Mouse (Mus musculus) frontal cortex, postnatal 10 days (tissue): Measurements from ENCODE around the gene Nme8.
A peak's percentile ranks its signal among the peaks of the same experiment; 100 is the strongest.

Experiments used
- DNase-seq, 2 experiments: peaks; one replicate each; pipeline ENCODE4 v3.0.0; 2022; ENCODE audit warnings: low spot score in 2 of 2, mixed read lengths in 1 of 2

Gene Nme8

DNA sequence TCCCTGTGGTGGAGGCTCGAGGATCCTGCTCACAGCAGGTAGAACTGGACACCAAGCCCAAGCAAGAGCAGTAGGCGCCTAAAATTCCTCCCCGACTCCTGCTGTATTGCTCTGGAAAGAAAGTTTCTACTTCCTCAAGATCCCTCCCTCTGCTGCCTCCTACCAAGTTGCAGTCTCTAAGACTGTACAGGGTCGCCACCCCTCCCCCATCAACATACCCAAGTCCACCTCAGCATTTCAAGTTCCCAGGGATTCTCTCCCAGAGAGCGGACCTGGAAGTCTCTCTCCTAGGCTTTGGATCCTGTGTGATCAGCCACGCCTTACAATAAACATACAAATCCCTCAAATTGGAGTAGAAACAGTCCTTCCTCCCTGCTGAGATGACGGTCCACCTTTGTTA lies at the start of gene Nme8:
Gene Nme8 (minus strand): TSS at position 5 of the 400 bp plus-strand sequence.
- DNase-seq = no peak

DNA sequence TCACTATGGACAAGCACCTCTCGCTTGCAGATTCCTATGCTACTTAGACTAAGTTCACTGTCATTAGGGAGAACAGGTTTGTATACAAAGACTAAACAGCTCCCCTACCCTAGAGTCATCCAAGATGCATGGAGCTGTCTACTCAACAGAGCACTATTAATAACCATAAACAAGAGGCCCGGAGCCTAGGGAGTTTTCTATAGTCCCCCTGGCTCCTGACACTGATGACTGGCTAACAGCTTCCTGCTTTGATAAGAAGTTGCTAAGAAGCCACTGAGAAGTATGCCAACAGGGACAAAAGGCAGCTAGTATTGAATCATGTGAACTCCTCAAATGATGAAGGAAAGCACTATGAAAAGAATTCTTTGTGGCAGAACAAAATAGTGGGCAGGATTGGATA lies 48.1 kb upstream of the Nme8 start:
- DNase-seq = no peak

DNA sequence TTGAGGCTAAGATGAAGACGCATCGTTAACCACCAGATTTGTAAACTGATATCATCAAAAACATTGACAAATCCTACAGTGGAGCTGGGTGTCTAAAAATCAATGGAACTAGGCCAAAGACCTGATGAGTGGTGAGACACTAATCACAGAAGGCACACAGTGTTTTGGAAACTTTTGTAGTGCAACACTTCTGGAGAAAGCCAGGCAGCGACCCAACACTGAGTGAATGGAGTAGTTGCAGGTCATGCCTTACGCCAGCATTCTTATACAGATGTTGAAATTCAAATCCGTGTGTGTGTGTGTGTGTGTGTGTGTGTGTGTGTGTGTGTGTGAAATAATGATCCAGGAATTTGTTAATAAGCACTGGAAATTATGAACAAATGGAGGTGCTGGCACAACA lies 46.9 kb upstream of the Nme8 start:
- no peak for DNase-seq

DNA sequence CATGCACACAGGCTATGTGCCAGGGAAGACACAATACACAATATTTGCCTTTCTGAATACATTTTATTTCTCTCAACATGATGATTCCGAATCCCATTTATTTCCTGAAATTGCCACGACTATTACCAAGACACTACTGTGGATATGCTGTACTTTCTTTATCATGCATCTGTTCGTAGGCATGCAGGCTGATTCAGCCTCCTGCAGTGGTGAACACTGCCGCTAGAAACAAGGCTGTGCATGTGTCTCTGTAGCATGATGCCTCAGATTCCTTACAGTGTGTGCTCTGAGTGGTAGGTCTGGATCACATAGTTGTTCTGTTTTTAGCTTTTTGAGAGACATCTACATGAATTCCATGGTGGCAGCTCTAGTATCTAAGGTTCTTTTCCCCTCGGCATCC lies 37.0 kb upstream of the Nme8 start:
- DNase-seq = no peak

- no peak for DNase-seq
These were observed 33.2 kb upstream of the Nme8 start for GRCm38 (mm10) chr13:19730826-19731225.

- DNase-seq = no peak
These were observed 21.4 kb upstream of the Nme8 start for GRCm38 (mm10) chr13:19718954-19719353.

- no peak for DNase-seq
These were observed 19.6 kb upstream of the Nme8 start for GRCm38 (mm10) chr13:19717201-19717600.

DNA sequence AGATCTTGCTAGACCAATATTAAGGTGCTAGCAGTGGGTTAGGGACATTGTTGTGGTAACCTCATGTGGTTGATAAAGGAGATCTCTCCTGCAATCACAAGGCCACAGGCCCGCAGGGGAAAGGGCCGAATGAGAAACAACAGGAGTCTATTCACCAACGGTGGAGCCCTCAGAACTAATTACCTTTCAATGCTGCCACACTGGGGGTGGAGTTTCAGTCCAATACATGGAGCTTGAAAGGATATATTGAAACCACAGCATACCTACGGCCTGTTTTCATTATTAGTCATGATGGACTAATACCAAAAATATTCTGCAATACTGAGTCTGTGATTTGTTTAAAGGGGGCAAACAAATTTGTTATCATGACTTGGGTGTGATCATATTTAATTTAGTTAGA lies 6.2 kb upstream of the Nme8 start:
- DNase-seq = no peak

GRCm38 (mm10) chr13:19701443-19702078 lies 4.0 kb upstream of the Nme8 start:
- peak; percentile 64 to 66 for DNase-seq

DNA sequence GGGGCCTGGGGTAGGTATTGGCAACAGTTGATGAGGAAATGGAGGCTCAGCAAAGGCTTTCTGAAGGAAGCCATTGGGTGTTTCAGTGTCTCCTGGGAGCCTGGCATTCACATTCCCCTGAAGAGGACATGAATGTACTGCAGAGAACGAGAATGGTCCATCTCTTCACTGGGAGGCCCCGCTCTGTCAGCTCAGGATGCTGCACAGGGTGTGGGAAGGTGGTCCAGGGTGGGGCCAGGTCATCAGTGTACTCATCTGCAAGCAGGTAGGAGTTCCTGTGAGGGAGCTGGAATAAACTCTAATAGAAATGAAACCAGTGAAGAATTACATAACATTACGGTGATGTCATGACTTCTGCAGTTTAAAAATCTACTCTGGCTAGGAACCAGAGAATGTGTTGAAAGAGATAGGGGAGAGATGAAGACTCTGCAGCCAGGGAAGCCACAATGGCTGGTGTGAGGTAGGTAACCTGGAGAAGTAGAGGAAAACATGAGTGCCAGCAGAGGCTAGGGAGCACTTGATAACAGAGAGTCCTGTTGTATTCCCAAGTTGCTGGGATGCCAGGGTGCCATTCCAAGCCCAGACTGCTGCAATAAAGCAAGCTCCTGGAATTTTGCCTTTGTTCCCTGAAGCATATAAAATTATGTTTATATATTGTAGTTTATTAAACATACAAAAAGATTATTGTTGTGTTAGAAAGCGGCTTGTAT lies 3.3 kb upstream of the Nme8 start:
- DNase-seq = no peak

DNA sequence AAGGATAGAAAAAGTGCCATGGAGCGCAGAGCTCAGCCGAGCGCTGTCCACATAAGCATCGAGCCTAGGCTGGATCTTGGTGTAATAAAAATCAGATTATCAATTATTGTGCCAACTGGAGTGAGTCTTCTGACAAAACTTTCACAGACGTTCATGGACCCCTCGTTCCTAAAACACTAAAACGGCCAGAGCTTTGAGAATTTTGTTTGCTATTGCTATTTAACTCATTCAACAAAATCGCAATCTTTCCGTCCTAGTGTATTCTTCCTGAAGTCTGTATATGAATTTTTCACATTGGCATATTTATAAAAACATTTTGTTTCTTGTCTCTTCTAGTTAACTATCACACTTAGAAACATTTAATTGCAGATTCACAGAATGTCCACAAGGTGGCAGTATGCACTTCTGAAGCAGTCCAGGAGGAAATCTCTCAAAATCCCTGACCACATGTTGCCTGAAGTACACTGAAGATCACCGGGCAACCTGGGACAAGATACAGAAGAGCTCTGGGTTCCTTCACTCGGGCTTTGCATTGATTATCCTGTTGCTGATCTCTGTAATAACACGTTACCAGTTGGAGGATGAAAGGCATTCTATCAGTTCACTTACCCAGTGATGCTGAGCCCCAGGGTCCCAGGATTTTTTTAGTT lies 1.1 kb upstream of the Nme8 start:
- DNase-seq = no peak

DNA sequence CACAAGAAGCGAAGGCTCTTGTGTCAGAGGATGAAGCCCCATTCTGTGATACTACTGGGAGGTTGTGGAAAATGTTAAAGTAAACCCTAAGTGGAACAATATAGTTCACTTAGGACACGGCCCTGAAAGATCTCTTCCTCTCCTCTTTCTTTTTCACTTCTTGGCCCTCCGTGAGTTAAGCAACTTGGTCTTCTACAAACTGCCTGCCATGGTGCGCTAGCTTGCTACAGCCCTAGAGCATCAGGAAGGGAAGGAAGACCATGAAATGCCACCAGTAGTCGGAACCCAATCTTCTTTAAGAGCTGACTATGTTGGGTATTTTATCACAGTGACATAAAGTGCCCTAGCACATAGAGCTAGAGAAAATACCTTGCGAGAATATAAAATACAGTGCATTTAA lies 7.2 kb downstream of the Nme8 start:
- DNase-seq = no peak

DNA sequence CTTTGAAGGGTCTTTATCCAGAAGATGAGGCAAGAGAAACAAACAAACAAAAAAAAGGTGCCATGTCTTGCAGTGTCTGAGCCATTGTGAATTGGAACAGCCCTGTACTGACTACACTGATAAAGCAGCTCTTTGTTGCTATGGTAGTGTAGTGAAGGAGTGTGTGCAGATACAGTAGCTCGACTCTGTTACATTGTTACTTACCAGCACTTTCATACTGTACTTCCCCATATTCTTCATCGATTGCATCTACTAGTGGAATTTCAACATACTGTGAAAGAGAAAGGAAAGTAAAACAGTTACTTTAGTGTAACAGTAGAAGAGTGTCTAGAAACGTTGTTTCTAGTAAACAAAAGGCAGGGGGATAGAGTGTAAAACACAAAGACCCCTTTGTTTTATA lies 7.6 kb downstream of the Nme8 start:
- no peak for DNase-seq

DNA sequence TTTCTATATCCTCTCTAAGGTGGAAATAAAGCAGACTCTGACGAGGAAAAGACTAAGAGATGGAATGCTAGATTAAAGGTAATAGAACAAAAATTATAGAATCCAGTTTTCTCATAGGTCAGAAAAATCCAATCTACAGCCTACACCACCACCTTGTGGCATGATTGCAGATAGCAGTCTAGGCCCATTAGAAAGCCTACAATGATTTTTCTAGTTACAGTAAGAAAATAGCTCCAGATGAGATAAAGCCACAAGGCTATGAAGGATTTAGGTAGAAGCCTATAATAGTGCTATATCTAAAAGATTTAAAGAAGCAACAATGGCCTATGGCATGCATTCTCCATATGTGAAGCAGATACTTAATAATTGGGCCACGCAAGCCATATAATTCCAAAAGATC lies 13.6 kb downstream of the Nme8 start:
- peak in 1 of 2 experiments; percentile 48 for DNase-seq

DNA sequence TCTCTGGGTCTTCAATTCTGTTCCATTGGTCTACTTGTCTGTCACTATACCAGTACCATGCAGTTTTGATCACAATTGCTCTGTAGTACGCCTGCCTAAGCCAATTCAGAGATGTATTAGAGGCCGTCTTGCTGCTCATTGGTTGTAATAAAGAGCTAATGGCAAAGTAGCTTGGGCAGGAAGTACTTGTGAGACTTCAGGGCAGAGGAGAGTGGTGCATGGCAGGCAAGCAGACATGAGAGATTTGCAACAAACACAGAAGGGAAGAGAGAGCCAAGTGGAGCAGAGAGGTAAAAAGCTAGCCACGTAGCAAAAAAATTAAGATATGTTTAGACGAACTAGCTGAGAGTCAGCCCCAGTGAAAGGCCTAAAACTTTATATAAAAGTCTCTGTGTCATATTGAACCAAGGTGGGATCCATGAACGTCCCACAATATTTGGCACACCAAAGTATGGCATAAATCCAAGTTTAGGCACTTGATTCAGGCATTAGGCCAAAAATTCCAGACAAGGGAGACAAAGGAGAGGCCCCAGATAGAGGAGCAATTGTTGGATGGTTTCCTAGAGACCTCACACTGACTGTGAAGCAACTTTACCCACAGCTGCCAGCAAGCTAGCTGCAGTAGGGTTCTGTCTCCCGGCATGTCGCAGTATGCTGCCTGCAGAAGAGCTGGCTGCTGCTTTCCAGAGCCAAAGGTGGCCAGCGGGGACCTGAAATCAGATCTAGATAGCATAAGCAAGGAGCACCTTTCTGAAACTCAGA lies 14.5 kb downstream of the Nme8 start:
- DNase-seq = no peak

GRCm38 (mm10) chr13:19674601-19675000 lies 23.0 kb downstream of the Nme8 start:
- DNase-seq = no peak

DNA sequence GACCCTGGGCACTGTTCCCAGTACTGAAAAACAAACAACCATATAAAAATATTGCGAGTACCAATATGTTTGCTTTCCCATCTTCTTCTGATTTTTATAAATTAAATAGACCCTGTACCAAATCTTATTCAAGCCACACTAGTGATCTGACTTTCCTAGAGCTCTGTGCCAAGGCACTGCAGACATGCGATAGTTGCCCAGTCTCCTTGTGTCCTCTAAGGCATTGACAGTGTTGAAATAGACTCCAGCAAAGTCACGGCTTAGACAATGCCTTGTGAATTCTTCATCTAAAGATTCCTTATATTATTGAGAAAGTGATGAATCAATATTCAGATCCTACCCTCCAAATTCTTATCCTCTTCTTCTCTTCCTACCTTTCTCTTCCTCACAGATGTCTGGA lies 23.6 kb downstream of the Nme8 start:
- DNase-seq = no peak

DNA sequence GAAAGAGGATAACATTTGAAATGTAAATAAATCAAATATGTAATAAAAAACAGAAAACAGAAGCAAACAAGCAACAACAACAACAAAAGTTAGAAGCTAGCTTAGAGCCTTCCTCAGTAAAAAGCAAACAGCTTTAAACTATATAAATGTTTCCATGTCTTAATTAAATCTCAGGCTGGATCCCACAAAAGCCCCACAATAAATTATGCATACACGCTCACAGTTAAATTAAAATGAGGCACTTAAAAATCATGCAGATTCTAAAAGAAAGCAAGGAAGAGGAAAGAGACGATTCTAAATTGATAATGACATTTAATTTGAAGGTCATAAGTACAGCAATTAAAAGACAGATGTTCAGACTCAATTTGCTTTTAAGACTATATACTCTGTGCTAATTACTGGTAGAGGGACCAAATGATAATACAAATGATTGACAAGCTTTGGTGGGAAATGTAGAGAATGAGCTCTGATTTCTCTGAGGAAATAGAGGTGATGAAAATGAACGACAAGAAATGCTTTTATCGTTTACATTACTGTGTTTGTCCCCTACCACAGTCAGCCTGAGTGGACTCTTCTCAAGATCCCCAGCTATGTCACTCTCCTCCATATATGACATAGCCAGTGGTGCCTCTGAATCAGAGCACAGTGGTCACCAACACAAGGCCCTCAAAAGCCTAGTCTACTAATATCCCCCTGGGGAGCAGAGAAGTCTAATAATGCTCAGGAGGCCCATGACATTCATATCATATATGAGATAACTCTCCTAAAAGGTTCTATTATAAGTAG lies 29.0 kb downstream of the Nme8 start:
- no peak for DNase-seq

GRCm38 (mm10) chr13:19652405-19652804 lies 45.2 kb downstream of the Nme8 start:
- DNase-seq = no peak

DNA sequence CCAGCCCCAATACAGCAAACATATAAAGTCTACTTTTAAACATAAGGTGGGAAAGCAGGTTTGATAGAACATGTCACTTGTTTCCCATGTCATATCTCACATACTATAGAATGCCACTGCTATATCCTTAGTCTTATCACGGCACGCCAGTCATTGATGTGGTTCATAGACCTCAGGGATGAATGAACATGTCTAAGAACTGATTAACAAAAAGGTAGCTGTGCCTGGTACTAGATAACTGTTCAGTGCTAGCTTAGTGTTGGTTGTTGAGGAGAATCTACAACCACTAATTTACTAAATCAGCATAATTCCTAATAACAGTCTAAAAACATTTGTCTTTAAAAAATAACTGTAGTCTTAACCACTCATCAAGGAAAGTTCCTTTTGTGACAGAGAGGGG lies 47.8 kb downstream of the Nme8 start:
- no peak for DNase-seq

GRCm38 (mm10) chr13:19644225-19644624 lies 53.4 kb downstream of the Nme8 start:
- DNase-seq = no peak

GRCm38 (mm10) chr13:19643519-19643918 lies 54.1 kb downstream of the Nme8 start:
- DNase-seq = no peak
